Mouse (Mus musculus): Measurements from ENCODE around the gene Tanc1.

The Tanc1 gene

DNA sequence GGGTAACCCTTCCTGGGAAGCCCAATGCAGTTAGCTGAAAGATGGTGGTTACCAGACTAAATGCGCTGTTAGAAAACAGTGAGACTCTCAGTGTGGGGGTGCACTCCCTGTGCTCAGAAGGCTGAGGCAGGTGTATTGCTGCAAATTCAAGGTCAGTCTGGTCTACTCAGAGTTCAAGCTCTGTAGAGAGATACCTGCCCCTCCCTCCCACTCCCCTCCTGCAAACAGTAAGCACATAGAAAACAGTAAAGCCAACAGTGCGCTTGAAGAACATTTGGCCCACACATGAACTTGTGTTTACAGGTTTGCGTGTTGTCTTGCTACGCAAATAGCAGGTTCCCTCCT, 73.7 kb downstream of the Tanc1 start:
- no peak for DNase-seq

DNA sequence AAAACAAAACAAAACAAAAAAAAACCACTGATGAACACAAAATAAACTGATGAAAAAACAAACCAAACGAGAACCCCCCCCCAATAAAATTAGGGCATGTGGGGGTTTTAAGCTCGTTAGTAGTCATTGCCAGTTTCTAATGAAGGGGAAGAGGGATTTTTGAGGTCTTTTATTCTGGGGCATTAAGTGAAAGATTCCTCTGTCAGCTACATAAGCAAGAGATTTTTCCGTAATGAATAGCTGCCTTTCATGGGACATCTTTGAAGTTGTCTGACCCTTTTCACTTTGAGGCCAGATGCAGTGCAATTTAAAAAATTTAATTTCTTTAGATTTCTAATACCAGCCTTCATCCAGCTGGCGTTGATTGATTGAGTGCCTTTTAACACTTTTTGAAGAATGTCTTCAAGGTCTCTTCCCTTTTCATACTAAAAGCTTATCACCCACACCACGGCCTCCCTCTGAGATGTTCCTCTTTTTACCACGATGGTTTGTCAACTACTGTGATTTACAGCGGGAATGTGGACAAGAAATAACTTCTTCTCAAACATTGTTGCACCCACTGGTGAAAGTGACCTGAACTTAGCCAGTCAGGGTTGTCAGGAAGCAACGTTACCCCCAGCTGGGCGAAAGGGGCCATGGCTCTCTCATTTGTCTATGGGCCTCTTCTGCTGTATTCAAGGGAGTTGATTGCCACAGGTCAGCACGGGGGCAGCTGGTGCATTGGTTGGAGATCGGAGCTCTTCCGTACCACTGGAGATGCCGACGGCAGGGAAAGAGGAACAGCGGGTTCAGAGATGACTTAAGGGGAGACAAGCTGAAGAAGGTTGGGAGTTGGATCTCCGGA, 76.6 kb downstream of the Tanc1 start:
- DNase-seq, result peak; percentile 82

DNA sequence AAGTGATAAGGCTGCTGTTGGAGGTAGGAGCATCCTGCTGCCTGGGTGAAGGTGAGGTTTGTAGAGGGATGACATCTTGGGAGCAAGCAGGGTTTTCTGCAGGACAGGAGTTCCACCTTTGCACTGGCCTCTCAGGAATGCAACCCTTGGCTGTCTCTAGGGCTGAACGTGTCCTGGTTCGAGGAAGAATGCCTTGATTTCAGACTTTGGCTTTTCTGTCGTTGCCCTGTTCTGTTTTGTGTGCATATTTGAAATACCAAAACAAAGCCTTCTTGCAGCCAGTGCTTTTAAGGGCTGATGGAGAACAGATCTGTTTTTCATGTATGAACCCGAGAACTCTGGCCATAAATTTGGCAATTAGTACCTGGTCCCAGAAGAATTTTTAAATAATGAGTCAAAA, 79.3 kb downstream of the Tanc1 start:
- no peak for DNase-seq

DNA sequence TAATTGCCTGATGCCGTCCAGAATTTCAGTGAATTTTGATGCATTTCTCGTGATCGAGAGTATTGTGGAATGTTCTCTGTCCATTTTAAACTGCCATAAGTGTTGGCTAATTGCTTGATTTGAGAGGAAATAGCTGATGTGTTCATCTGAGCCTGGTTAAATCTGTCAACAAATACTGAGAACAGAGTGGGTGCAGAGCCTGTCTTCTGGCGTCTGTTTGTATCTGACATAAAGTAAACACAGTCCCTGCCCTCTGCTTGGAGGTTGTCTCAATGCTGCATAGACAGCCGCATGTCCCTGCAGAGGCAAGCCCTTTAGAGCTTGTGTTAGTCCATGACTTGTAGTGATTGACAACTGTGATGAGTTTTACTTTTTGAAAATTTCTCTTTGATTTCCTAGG, 81.6 kb downstream of the Tanc1 start:
- DNase-seq, result no peak

GRCm38 (mm10) chr2:59697123-59697522, 85.3 kb downstream of the Tanc1 start:
- no peak for DNase-seq

DNA sequence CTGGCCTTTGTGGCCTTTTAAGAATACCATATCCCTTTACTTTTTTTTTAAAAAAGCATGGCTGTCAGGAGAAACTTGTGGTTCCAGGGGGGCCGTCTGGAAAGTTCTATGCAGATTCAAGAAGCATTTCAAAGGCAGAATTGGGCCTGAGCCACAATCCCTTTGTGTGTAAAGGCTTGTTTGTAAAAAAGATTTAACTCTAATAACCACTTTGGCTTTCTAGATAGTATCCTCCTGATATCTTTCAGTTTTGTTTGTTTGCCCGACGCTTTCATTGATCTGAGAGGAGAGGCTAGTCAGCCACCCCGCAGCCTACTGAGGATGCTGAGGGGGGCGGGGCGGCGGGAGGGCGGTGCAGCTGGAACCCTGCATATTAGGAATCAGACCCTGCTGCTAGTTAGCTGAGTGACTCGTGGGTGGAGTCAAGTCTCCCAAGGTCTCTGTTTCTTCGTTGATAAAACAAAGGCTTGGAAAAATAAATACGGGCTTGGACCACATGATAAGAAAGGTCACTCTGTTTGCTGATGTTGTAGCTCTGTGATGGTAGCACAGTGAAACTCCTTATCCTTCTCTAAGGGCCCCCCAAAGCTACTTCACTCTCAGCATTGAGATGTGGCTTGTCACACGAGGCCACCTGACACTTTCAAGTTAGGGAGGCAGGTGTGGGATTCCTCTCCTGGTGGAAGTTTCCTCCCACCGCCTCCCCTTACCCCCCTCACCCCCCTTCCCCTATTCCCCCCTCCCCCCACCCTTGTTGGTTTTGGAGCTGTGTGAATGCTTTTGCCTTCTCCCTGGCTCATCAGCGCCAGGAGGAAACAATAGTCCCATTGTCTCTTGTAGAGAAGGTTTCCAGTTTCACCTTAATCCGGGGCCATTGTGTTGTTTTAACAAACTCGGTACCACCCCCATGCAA, 86.1 kb downstream of the Tanc1 start:
- peak; percentile 94 for DNase-seq

DNA sequence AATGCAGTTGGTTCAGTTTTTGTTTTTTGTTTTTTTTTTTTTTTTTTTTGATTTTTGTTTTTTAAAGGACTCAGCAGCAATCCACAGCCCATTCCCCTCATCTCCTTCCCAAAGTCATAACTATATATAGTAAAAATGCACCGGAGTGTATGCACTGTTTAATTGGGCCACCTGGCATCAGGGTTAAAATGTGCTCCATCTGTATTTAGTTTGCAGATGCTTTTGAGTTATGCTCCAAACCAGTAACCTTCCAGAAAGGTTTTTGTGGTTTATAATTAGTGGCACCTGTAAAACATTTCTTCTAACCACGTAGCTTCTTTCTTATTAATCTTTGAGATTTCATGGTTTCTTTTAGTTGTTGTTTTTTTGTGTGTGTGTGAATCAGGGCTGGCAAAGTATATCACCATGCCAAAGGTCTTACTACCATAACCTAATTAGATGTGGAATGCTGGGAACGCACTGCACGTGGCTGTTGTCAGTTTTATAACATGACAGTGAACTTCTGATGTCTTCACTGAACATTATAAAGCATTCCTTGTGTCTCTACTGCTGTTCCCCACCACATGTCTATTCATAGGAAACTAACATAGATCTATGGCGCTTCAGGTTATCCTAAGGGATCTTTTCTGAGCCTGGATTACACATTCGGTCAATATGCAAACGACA, 86.9 kb downstream of the Tanc1 start:
- DNase-seq, result peak; percentile 55

- DNase-seq, result no peak
These were observed 88.1 kb downstream of the Tanc1 start for GRCm38 (mm10) chr2:59699893-59700292.

DNA sequence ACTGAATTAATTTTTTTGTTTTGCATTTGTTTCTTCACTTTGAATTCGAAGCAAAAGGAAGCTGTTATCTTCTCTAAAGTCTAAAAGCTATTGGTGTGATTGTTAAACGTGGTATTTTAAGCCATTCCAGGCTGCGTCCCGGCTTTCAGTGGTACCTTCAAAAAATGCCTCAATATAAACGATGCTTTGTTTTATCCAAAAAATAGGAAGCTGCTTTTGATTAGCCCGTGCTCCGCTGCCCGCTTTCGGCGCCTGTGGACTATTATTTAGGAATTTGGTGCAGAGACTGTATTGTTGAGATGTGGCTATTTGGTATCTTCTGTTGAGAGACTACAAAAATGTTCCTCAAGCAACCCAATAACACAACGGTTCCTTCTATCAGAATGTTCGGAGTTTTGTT, 93.4 kb downstream of the Tanc1 start:
- DNase-seq, result no peak

GRCm38 (mm10) chr2:59706806-59707205, 95.0 kb downstream of the Tanc1 start:
- no peak for DNase-seq

- no peak for DNase-seq
These were observed 96.3 kb downstream of the Tanc1 start for GRCm38 (mm10) chr2:59707922-59708706.

GRCm38 (mm10) chr2:59710771-59711170, 98.9 kb downstream of the Tanc1 start:
- no peak for DNase-seq

DNA sequence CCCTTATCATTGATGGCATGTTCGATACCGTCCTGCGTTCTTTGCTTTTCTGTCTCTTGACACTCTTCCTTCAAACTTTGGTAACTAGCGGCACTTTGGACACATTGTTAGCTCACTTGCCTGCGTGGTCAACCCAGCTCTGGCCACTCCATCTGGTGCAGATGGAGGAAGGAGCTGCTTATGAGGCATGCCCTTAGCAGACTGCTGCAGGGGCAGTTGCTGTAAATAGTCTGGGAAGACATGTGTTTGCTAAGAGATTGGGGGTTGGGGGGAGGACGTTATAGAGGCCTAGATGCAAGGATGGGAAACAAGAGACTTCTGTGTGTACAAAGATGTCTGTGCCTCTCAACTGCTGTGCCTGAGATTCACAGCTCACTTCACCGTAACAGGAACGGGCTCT, 100.2 kb downstream of the Tanc1 start:
- no peak for DNase-seq

- DNase-seq, result no peak
These were observed 100.6 kb downstream of the Tanc1 start for GRCm38 (mm10) chr2:59712484-59712883.

DNA sequence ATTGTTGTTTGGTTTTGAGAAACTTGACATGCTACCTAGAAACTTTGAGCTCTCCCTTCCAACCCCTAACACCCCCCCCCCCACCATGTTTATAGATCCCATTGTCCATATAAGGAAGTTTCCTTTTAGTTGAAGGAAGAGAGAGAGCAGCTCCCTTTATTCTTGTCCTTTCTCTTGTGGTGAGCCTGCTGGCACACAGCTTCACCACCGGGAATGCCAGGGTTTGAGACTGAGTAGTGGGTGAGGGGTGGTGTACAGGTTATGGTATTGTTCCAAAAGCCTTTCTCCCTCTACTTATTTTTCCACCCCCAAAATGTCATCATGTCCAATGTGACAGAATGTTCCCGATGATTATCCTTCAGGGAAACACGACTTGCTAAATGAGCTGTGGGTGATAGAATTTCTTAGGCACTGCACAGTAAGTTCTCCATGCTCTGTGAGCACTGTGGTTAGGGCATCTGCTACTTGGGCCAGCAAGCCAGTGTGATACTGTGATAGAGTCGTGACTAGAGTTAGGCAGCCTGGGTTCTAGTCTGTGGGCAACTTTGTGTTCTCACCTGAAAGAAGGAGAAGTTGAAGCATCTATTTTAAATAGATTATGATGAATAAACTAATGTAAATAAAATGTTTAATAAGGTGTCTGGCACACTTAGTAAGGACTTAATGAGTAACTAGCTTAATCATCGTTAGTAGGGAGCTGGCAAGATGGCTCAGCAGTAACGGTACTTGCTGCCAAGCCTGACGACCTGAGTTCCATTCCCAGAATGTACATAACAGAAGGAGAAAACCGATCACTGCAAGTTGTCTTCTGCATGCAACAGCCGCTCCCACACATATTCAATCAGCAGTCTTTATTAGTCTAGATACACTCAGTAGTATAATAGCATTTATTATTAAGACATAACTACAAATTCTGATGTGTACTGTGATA, 102.0 kb downstream of the Tanc1 start:
- DNase-seq, result no peak

- no peak for DNase-seq
These were observed 103.2 kb downstream of the Tanc1 start for GRCm38 (mm10) chr2:59714992-59715391.

DNA sequence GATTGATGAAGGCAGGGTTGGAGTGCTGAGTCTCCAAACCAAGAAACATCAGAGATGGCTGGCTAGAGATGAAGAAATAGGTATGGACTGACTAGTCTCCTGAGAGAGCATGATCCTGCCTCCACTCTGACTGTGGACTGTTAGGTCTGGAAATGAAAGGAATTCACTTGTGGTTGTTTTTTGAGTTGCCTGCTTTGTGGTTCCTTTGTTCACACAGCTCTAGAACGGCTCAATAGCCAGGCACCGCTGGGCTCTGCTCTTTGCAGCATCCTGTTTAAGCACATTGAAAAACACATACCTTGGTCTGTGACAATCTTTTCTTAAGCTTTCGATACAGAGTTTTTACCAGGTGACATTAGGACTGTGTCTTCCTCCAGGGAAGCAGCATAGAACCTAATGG, 104.6 kb downstream of the Tanc1 start:
- no peak for DNase-seq

- DNase-seq, result peak; percentile 54
These were observed 106.0 kb downstream of the Tanc1 start for GRCm38 (mm10) chr2:59717746-59718294.

DNA sequence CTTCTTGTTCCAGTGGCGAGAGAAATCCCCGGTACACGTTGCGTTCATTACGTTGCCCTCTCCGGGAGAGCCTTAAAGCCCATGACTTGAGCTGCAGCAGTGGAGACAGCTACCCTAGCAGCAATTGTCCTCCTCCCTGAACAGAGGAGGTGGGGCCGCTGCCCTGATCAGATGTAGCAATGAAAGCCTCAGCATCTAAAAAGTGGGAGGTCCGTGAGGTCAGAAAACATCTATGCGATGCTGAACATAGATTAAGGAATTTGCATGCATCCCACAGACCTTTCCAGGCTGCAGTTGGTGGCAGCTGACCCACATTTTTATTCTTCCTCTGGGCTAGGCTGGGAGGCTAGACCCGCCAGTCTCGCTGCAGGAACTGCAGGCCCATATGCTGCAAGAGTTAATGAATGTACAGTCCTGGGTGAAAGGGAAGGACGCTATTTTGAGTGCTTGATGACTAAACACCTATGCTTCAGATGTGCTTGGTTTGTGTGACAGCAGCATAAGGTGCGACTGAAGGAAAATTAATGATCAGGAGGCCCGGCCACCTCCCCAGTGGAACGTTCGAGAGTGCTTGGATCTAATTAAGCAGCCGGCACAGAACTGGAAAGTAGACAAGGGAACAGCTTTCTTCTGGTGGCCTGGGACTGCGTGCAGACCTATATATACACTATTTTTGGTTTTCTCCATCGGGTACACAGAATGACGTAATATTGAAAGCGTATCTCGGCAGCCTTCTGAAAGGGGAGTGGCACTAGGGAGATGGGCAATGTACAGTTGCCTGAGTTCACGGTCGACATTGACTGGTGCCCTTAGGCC, 107.0 kb downstream of the Tanc1 start:
- DNase-seq, result peak; percentile 53

GRCm38 (mm10) chr2:59719831-59720230, 108.0 kb downstream of the Tanc1 start:
- DNase-seq, result no peak

Measured in retina, postnatal 1 day (tissue).